Mouse (Mus musculus): ENCODE results near the gene Msl1. TPM values are rescaled to one million over a fixed set of nuclear protein-coding genes. Genes with fewer than 3 reads are reported as not detected.

Msl1 gene
- total and polyA plus RNA-seq, 2 experiments from 2014 or later = 25.0 to 77.7 TPM

- peak overlapping the region; percentile 61 for H3K4me2 ChIP-seq (ENCODE audit: low read depth, low read length)
- peak overlapping the region; percentile 95 for H3K27ac ChIP-seq
- H3K9me3 ChIP-seq (ENCODE audit: low read length) = no peaks in the 10 kb centered on the region
- peaks cover 81% of the 10 kb centered on the region for H3K4me1 ChIP-seq (ENCODE audit: insufficient read depth, low read length)
- peaks cover 8% of the 10 kb centered on the region for H3K36me3 ChIP-seq (ENCODE audit: insufficient read depth, low read length)
- WGBS = 7% methylated on average over 5 of the region's 5 CpGs
- peak overlapping the region; percentile 6; the same call in 1 of the 2 replicates for H3K4me3 ChIP-seq (ENCODE audit: low read length)
- DNase-seq (ENCODE audit: low spot score) (peak; percentile 84), ATAC-seq (no peak)
- peak overlapping the region; percentile 37 for H3K9ac ChIP-seq (replicated peaks; ENCODE audit: low read length)
- TF ChIP-seq CTCF (IDR thresholded peaks at IDR 0.05; ENCODE audit: low read depth) = no peak
- no peaks in the 10 kb centered on the region for H3K27me3 ChIP-seq (ENCODE audit: insufficient read depth, low read length)
These were observed 45.6 kb upstream of the Msl1 start for GRCm38 (mm10) chr11:98749716-98750115.

GRCm38 (mm10) chr11:98750351-98751201 is 44.7 kb upstream of the Msl1 start:
- 9% methylated on average over 17 of the region's 17 CpGs for WGBS
- DNase-seq (ENCODE audit: low spot score) = peak; percentile 94

GRCm38 (mm10) chr11:98751221-98751782 is 44.0 kb upstream of the Msl1 start:
- TF ChIP-seq CTCF (IDR thresholded peaks at IDR 0.05; ENCODE audit: low read depth) = no peak
- ATAC-seq (no peak), DNase-seq (ENCODE audit: low spot score) (no peak)
- Histone ChIP-seq H3K4me3 (ENCODE audit: low read length) (no peak overlapping the region), H3K4me1 (ENCODE audit: insufficient read depth, low read length) (peaks cover 67% of the 10 kb centered on the region), H3K27me3 (ENCODE audit: insufficient read depth, low read length) (no peaks in the 10 kb centered on the region), H3K9ac (replicated peaks; ENCODE audit: low read length) (peak overlapping the region; percentile 37), H3K4me2 (ENCODE audit: low read depth, low read length) (peak overlapping the region; percentile 61), H3K36me3 (ENCODE audit: insufficient read depth, low read length) (peaks cover 11% of the 10 kb centered on the region), H3K9me3 (ENCODE audit: low read length) (no peaks in the 10 kb centered on the region), H3K27ac (peak overlapping the region; percentile 95)
- 6% methylated on average over 6 of the region's 6 CpGs for WGBS

More at GRCm38 (mm10) chr11:98750351-98751201, 44.7 kb upstream of the Msl1 start:
- no peaks in the 10 kb centered on the region for H3K27me3 ChIP-seq (ENCODE audit: insufficient read depth, low read length)
- no peak overlapping the region; the same call in 1 of the 2 replicates for H3K4me3 ChIP-seq (ENCODE audit: low read length)
- peak; percentile 10; the same call in 1 of the 2 replicates for TF ChIP-seq CTCF (IDR thresholded peaks at IDR 0.05; ENCODE audit: low read depth)
- H3K36me3 ChIP-seq (ENCODE audit: insufficient read depth, low read length) = peaks cover 8% of the 10 kb centered on the region
- no peaks in the 10 kb centered on the region for H3K9me3 ChIP-seq (ENCODE audit: low read length)
- H3K4me1 ChIP-seq (ENCODE audit: insufficient read depth, low read length) = peaks cover 74% of the 10 kb centered on the region
- H3K4me2 ChIP-seq (ENCODE audit: low read depth, low read length) = peak overlapping the region; percentile 61
- H3K9ac ChIP-seq (replicated peaks; ENCODE audit: low read length) = peak overlapping the region; percentile 37
- H3K27ac ChIP-seq = peak overlapping the region; percentile 95
- peak; percentile 77 for ATAC-seq

GRCm38 (mm10) chr11:98752562-98753140 is 42.7 kb upstream of the Msl1 start:
- H3K27ac ChIP-seq = peak overlapping the region; percentile 95; the same call in 1 of the 2 replicates
- H3K36me3 ChIP-seq (ENCODE audit: insufficient read depth, low read length) = peaks cover 19% of the 10 kb centered on the region
- H3K4me1 ChIP-seq (ENCODE audit: insufficient read depth, low read length) = peaks cover 56% of the 10 kb centered on the region
- WGBS = 72% methylated on average over 10 of the region's 10 CpGs
- no peak for TF ChIP-seq CTCF (IDR thresholded peaks at IDR 0.05; ENCODE audit: low read depth)
- no peaks in the 10 kb centered on the region for H3K27me3 ChIP-seq (ENCODE audit: insufficient read depth, low read length)
- H3K9ac ChIP-seq (replicated peaks; ENCODE audit: low read length) = no peak overlapping the region; the same call in 1 of the 2 replicates
- no peak overlapping the region for H3K4me2 ChIP-seq (ENCODE audit: low read depth, low read length)
- H3K4me3 ChIP-seq (ENCODE audit: low read length) = no peak overlapping the region
- H3K9me3 ChIP-seq (ENCODE audit: low read length) = no peaks in the 10 kb centered on the region
- ATAC-seq (no peak), DNase-seq (ENCODE audit: low spot score) (no peak)

- peaks cover 51% of the 10 kb centered on the region for H3K4me1 ChIP-seq (ENCODE audit: insufficient read depth, low read length)
These were observed 42.1 kb upstream of the Msl1 start for GRCm38 (mm10) chr11:98753264-98753663.

GRCm38 (mm10) chr11:98754151-98754620 is 41.1 kb upstream of the Msl1 start:
- Histone ChIP-seq H3K9me3 (ENCODE audit: low read length) (no peaks in the 10 kb centered on the region), H3K4me1 (ENCODE audit: insufficient read depth, low read length) (peaks cover 41% of the 10 kb centered on the region), H3K9ac (replicated peaks; ENCODE audit: low read length) (no peak overlapping the region), H3K27ac (peak overlapping the region; percentile 79), H3K4me3 (ENCODE audit: low read length) (no peak overlapping the region), H3K27me3 (ENCODE audit: insufficient read depth, low read length) (no peaks in the 10 kb centered on the region), H3K4me2 (ENCODE audit: low read depth, low read length) (no peak overlapping the region), H3K36me3 (ENCODE audit: insufficient read depth, low read length) (peaks cover 21% of the 10 kb centered on the region)
- peak; percentile 57 for ATAC-seq
- peak; percentile 81 for DNase-seq (ENCODE audit: low spot score)
- no peak for TF ChIP-seq CTCF (IDR thresholded peaks at IDR 0.05; ENCODE audit: low read depth)
- 42% methylated on average over 9 of the region's 9 CpGs for WGBS

More at GRCm38 (mm10) chr11:98753264-98753663, 42.1 kb upstream of the Msl1 start:
- 85% methylated on average over 5 of the region's 5 CpGs for WGBS
- Histone ChIP-seq H3K4me3 (ENCODE audit: low read length) (no peak overlapping the region), H3K9me3 (ENCODE audit: low read length) (no peaks in the 10 kb centered on the region), H3K9ac (replicated peaks; ENCODE audit: low read length) (no peak overlapping the region), H3K27ac (peak overlapping the region; percentile 79), H3K27me3 (ENCODE audit: insufficient read depth, low read length) (no peaks in the 10 kb centered on the region), H3K36me3 (ENCODE audit: insufficient read depth, low read length) (peaks cover 21% of the 10 kb centered on the region), H3K4me2 (ENCODE audit: low read depth, low read length) (no peak overlapping the region)
- ATAC-seq = no peak
- DNase-seq (ENCODE audit: low spot score) = no peak
- TF ChIP-seq CTCF (IDR thresholded peaks at IDR 0.05; ENCODE audit: low read depth) = no peak

Data from hindbrain, postnatal 0 days (tissue).